Comparison of ENCODE assay signal across 33 mouse cellular contexts in the genomic region with DNA sequence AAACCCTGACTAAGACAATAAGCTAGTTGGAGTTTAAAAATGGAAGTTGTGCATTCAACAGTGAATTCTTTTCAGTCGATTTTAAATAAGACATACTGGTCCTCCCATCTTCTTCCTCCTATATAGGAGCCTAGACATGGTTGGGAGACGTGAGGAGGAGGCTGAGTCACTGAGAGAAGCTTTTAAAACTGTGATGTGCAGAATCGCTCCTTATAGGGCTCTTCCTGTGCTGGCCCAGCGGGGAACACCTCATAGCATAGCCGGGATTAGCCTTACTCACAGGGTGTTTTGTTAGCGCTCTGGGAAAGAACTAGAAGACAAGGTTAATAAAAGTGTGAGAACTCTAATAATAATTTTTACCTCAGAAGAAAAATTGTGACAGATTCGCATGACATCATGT. TPM values are rescaled to one million over a fixed set of nuclear protein-coding genes. Genes with fewer than 3 reads are reported as not detected.
DNase-seq lines count a peak whose midpoint lies in the region; ATAC-seq lines count a peak whose summit lies in the region.
"Had no signal": no experiment of that assay in that cellular context is flagged by ENCODE, and none has a peak within 500 bp of the region (broad histone marks: within the 10 kb centered on the region; RNA-seq: fewer than 3 reads in every experiment).

No protein-coding gene starts in this region.

- no peak for ATAC-seq in intestine, embryonic 15.5 days
- ATAC-seq: forebrain, embryonic 13.5 days; forebrain, embryonic 16.5 days; hindbrain, embryonic 16.5 days; intestine, embryonic 16.5 days; Patski had no signal

- intact Hi-C loops in left cerebral cortex, postnatal 4 days (cut with DNase I): no loop called here

- H3K4me1 ChIP-seq in intestine, embryonic 15.5 days (replicated peaks): no peaks in the 10 kb centered on the region
- H3K4me1 ChIP-seq: forebrain, embryonic 10.5 days; forebrain, embryonic 13.5 days; heart, embryonic 12.5 days; heart, embryonic 15.5 days; hindbrain, embryonic 10.5 days; hindbrain, embryonic 13.5 days had no signal

- H3K36me3 ChIP-seq in intestine, embryonic 15.5 days: no peaks in the 10 kb centered on the region
- H3K36me3 ChIP-seq: embryonic facial prominence, embryonic 13.5 days; forebrain, embryonic 10.5 days; G1E; heart, embryonic 12.5 days; heart, embryonic 15.5 days; hindbrain, embryonic 10.5 days; hindbrain, embryonic 13.5 days had no signal

- peak; percentile 4 to 27 for DNase-seq in frontal cortex, adult 2 months (ENCODE audit: extremely low spot score in 1 of 2, low spot score in 1 of 2)
- DNase-seq in frontal cortex, postnatal 25 days (ENCODE audit: low spot score in 2 of 2): no peak
- peak; percentile 7 for DNase-seq in left cerebral cortex, adult 11 months (ENCODE audit: low spot score)
- no peak for DNase-seq in left cerebral cortex, postnatal 4 days
- peak; percentile 15 to 26 for DNase-seq in right cerebral cortex, adult 2 months (ENCODE audit: low spot score in 2 of 2)
- DNase-seq in right cerebral cortex, postnatal 14 days: no peak
- peak; percentile 5 to 8 for DNase-seq in right cerebral cortex, postnatal 36 days (ENCODE audit: low spot score in 2 of 2)
- DNase-seq: adrenal gland, postnatal 10 days; adrenal gland, postnatal 36 days; B cell, adult 2 months; cerebellum, adult 11 months; cerebellum, adult 2 months; cerebellum, adult 9-11 months; cerebellum, postnatal 25 days; gastrocnemius, postnatal 10 days; gastrocnemius, postnatal 36 days; heart, postnatal 10 days; heart, postnatal 36 days had no signal

- H3K27me3 ChIP-seq in intestine, embryonic 15.5 days (replicated peaks): no peaks in the 10 kb centered on the region
- H3K27me3 ChIP-seq: CH12.LX; embryonic facial prominence, embryonic 13.5 days; forebrain, embryonic 13.5 days; heart, embryonic 12.5 days; heart, embryonic 15.5 days; hindbrain, embryonic 13.5 days; Patski had no signal

- 73% methylated on average over 7 of the region's 7 CpGs for WGBS in intestine, embryonic 15.5 days

- H3K27ac ChIP-seq in intestine, embryonic 15.5 days: no peak overlapping the region
- H3K27ac ChIP-seq: embryonic facial prominence, embryonic 13.5 days; forebrain, embryonic 10.5 days; forebrain, embryonic 13.5 days; heart, embryonic 15.5 days; hindbrain, embryonic 10.5 days; hindbrain, embryonic 13.5 days had no signal

- no peak overlapping the region for H3K4me2 ChIP-seq in intestine, embryonic 15.5 days (replicated peaks)
- H3K4me2 ChIP-seq: embryonic facial prominence, embryonic 13.5 days; forebrain, embryonic 13.5 days; heart, embryonic 12.5 days; heart, embryonic 15.5 days; hindbrain, embryonic 13.5 days had no signal

- H3K4me3 ChIP-seq in intestine, embryonic 15.5 days (replicated peaks): no peak overlapping the region
- H3K4me3 ChIP-seq: embryonic facial prominence, embryonic 13.5 days; forebrain, embryonic 10.5 days; forebrain, embryonic 13.5 days; heart, embryonic 12.5 days; heart, embryonic 15.5 days; hindbrain, embryonic 10.5 days; hindbrain, embryonic 13.5 days had no signal

- H3K9ac ChIP-seq in intestine, embryonic 15.5 days: no peak overlapping the region
- H3K9ac ChIP-seq: embryonic facial prominence, embryonic 13.5 days; forebrain, embryonic 13.5 days; heart, embryonic 12.5 days; heart, embryonic 15.5 days; hindbrain, embryonic 13.5 days had no signal

- H3K9me3 ChIP-seq in intestine, embryonic 15.5 days: no peaks in the 10 kb centered on the region
- H3K9me3 ChIP-seq: embryonic facial prominence, embryonic 13.5 days; forebrain, embryonic 10.5 days; forebrain, embryonic 13.5 days; G1E; heart, embryonic 12.5 days; heart, embryonic 15.5 days; hindbrain, embryonic 10.5 days; hindbrain, embryonic 13.5 days had no signal

RNA-seq across cellular contexts. Expression of a gene that starts 26.7 kb away (rescaled TPM):
- 6.1 and 8.1 TPM in 2 replicates for polyA plus RNA-seq in frontal cortex, adult 2 months (2012; rRNA removed)
- total RNA-seq in left cerebral cortex, postnatal 4 days (2021): 1 to 10 TPM; 1.7 to 2.6 TPM
- 16.9 and 21.6 TPM in 2 replicates for polyA plus RNA-seq in intestine, embryonic 15.5 days (2015; fragmentation: Nextera tagmentation; extraction: Ambion mirVana)

RNA-seq across cellular contexts. Expression of a gene that starts 37.8 kb away (rescaled TPM):
- 6.7 and 8.4 TPM in 2 replicates for polyA plus RNA-seq in frontal cortex, adult 2 months (2012; rRNA removed)
- 1 to 10 TPM; 2.2 to 2.3 TPM for total RNA-seq in left cerebral cortex, postnatal 4 days (2021)
- polyA plus RNA-seq in intestine, embryonic 15.5 days (2015; fragmentation: Nextera tagmentation; extraction: Ambion mirVana): 2.5 and 3.6 TPM in 2 replicates
- total RNA-seq: common myeloid progenitor, adult 5-6 weeks; G1E had no signal
- polyA plus RNA-seq: G1E, Patski had no signal

Comparison
In these comparisons a context has a peak if more than half of its experiments do, and no peak if none do; other contexts are left out.
1. DNase-seq: peak in frontal cortex, adult 2 months (2 of 2), left cerebral cortex, adult 11 months (single experiment), right cerebral cortex, adult 2 months (2 of 2) and right cerebral cortex, postnatal 36 days (2 of 2); none in frontal cortex, postnatal 25 days (0 of 2), left cerebral cortex, postnatal 4 days (single experiment) and right cerebral cortex, postnatal 14 days (single experiment).